Mouse (Mus musculus) liver, adult (tissue): ENCODE measurements around the gene Rad1.

Source experiments
- GATA4 ChIP-seq: IDR thresholded peaks from 2 replicates; pipeline ENCODE4 v1.6.1; 2014; ENCODE audit warnings: mild to moderate bottlenecking, low read length; ENCODE audit not compliant: insufficient replicate concordance

The Rad1 gene

DNA sequence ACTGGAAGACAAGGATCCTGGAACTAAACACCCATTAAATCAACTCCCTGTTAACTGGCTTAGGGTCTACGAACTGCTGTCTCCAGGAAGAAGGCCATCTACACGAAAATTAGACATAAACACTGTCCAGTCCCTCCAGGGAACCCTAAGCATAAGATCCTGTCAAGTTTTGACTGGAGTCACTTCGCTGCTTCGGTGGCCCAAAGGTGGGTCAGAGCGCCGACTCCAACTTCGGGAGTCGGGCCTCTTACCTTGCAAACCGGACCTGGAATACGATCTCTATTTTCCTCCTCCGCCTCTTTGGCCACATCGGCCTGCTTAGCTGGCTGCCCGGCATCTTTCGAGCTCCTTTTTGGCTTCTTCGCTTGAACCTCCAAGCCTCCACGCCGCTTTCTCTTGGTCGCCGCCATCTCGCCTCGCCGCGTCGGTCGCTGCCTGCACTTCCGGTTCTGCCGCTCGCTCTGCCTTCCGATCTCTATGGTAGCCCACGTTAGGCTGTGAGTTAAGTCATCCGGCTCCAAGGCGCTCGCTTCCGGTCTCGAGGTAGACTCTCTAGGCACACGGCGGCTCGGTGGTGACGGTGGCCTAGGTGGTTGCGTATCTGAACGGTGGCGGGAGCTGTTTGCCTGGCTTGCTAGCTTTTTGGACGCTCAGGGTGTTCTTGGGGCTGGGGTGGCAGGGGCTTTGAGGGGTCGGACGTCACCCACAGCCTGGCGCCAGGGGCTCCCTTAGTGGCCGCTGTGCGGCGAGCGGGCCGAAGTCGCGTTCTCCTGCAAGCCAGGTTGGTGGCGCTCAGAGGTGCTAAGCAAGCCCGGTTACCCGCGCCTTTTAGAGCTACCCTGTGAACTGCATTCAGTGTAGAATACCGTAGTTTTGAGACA is at the start of gene Rad1, which contains the start of gene Brix1:
Rad1 (plus strand) TSS at position 535 of the 881 bp plus-strand sequence.
Brix1 (minus strand) TSS at position 464 of the 881 bp plus-strand sequence.
- peak; percentile 81; the same call in 1 of the 2 replicates for TF ChIP-seq GATA4

- TF ChIP-seq GATA4: no peak
Observed at GRCm38 (mm10) chr15:10436893-10437292, 48.9 kb upstream of the Rad1 start.

GRCm38 (mm10) chr15:10439963-10440362 is 45.9 kb upstream of the Rad1 start:
- TF ChIP-seq GATA4: no peak

DNA sequence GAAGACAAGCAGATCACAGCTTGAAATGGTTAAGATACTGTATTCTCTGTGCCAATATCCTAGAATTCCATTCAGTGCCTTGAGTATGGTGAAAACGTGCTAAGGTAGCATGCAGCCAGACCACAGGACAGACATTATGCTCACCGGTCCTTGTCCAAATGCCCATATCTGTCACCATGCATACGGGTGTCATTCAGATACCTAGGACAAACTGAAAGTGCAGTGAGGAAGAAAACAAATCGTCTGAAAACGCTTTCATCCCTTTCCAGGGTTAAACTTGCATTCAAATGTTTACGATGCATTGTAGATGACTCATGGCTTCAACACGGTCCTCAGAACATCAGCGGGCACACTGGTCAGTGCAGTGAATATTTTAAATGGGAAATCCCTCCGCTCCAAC is 44.3 kb upstream of the Rad1 start:
- no peak for TF ChIP-seq GATA4

DNA sequence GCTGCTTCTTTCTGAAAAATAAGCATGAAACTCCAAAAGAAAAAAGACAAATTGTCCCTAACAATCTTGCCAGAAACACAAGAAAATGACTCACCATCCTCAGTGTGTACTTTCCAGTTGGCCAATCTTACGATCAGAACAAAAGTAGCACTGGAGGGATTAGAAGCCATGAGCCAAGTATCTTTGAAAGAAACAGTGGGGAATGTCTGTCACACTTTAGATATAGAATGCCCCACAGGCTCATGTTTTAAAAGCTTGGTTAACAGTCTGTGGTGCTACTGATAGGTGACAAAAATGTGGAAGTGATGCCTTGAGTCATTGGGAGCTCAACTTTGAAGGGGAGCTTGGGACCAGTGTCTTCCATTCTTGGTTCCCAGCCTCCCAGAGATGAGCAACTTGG is 43.5 kb upstream of the Rad1 start:
- no peak for TF ChIP-seq GATA4

DNA sequence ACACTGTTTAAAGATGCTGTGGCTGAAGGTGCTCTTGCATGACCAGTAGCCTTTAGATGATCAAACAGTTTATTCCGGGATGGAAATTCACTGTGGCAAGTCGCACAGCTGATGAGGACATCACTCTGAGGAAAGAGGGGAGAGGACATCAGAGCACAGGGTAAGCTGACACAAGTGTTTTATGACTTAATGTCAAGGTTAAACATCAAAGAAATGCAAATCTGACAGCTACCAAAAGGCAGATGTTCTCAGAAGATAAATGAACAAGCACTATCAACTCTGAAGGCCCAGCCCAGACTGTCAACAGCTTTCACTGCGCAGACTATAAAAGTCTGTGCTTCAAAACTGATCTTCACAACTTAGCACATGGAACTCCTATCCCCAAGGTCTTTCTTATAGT is 38.7 kb upstream of the Rad1 start:
- TF ChIP-seq GATA4: no peak

DNA sequence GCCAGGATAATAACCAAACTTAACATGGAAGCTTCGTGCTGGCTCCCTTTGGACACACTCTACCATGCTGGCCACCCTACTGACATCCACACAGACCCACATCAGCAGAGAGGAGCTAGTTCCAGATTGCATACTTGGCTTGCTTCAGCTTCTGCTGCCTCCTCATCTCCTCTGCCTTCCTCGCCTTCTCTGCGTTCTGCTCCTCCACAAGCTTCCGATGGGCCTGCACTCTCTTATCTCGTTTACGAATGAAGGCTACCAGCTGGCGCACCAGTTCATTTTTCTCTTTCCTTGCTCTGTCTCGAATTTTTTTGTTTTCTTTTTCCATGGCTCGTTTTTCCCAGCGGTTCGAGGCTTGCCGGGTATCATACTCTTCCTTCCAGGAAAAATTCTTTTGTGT is 24.8 kb upstream of the Rad1 start:
- no peak for TF ChIP-seq GATA4

- TF ChIP-seq GATA4: no peak
Observed at GRCm38 (mm10) chr15:10463555-10463954, 22.3 kb upstream of the Rad1 start.

DNA sequence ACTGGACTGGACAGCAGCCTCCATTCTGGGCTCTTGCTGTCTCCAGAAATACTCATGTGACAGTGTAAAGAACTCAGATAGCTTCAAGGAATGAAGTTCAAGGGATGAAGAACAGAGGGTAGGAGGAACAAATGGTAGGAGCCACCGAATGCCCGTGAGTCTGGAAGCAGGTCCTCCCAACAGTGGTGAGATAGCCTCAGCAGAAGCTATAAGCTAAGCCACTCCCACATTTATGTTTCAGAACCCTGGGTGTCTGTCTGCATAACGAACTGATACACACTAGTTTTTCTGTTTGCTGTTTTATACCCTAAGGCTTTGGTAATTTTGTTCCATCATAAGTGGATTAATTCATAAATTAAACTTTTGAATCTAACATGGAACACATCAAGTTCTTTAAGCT is 21.1 kb upstream of the Rad1 start:
- no peak for TF ChIP-seq GATA4

- no peak for TF ChIP-seq GATA4
Observed at GRCm38 (mm10) chr15:10468761-10469160, 17.1 kb upstream of the Rad1 start.

DNA sequence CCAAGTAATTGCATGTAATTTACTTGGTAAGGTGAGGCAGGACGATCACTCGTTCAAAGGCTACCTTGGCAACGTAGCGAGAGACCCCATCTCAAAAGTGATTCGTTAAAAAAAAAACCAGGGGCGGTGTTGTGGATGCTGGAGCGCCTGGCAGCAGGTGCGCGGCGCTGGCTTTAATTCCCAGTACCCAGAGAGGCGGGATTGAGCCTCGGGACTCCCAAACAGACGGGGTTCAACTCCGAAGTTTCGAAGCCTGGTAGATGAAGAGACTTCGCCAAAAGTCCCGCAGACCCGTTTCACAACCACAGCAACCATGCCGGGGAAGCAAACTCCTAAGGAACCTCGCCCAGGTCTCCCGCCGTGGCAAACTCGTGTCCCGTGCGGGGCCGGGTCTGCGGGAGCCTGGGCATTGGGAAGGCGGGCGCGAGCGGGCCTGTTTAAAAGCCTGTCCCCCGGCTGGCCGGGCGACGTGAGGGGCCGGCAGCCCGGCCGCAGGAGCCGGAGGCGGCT is 16.1 kb upstream of the Rad1 start:
- no peak for TF ChIP-seq GATA4

DNA sequence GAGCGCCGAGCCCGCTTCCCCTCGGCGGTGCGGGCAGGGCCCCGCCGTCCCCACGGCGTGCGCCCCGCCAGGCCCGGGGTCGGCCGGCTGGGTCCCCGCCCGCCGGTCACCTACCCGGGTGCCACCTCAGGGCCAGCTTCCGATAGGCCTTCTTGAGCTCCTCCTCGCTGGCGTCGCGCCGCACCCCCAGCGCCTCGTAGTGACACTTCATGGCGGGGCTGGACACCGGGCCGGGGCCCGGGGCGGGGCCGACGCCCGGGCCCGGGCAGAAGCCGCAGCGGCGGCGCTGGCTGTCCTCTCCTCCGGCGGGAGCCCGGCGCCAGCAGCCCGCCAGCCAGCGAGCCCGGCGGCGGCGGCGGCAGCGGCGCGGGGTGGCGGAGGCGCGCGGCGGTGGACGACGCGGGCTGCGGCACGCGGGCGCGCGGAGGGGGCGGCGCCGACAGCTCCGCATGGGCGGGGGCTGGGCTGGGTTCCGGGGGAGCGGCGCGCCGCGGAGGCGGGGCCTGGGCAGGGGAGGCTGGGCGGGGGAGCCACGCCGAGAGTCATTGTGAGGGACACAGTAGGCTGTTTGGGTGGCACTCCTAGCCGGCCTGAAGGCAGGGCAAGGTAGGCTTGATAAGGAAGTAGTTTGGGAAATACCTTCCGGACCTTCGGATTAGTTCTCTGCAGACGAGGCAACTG is 15.5 kb upstream of the Rad1 start, which contains the start of gene Dnajc21:
Dnajc21 (minus strand) TSS at position 366 of the 681 bp plus-strand sequence.
- TF ChIP-seq GATA4: no peak

GRCm38 (mm10) chr15:10470941-10471340 is 14.9 kb upstream of the Rad1 start:
- TF ChIP-seq GATA4: no peak

DNA sequence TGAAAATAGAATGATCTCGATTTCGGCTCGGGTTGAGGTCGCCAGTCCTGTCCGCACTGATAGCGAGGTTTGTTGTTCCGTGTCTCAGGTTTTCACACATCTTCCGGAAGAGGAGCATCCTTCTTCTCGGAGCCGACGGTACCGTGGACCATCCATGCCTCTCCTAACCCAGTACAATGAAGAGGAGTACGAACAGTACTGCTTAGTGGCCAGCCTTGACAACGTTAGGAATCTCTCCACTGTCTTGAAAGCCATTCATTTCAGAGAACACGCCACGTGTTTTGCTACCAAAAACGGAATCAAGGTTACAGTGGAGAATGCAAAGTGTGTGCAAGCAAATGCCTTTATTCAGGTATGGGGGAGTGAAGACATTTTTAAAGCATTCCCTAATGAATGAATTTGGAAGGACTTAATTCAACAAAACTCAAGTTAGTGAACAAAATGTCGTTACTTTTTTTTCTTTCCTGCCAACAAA is 584 bp downstream of the Rad1 start:
- no peak for TF ChIP-seq GATA4

DNA sequence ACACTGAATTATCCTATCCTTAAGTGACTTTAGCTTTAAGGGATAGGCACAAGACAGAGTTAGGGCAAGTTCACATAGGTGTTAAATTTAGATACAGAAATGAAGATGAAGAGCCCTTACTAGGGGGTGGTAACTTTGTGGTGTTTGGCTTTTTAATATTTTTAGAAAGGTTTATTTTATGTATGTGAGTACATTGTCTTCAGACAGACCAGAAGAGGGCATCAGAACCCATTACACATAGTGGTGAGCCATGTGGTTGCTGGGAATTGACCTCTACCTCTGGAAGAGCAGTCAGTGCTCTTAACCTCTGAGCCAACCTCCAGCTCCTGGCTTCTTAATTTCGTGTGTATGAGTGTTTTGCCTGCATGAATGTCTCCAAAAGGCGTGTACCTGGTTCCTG is 1.4 kb downstream of the Rad1 start:
- no peak for TF ChIP-seq GATA4

GRCm38 (mm10) chr15:10490101-10490500 is 4.3 kb downstream of the Rad1 start:
- no peak for TF ChIP-seq GATA4
